Mouse (Mus musculus) liver, postnatal 0 days (tissue): ENCODE results near the gene Inca1. TPM values are rescaled to one million over a fixed set of nuclear protein-coding genes. Genes with fewer than 3 reads are reported as not detected.

Experiments used
- ATAC-seq: fragments of 200-750 bp; cut with Nextera tagmentation; 2 replicates; pipeline ENCODE4 v1.8.0; 2017; ENCODE audit warnings: mild to moderate bottlenecking, moderate library complexity
- DNase-seq: peaks from one replicate; pipeline ENCODE4 v3.0.0-alpha.2; 2016
- H3K27ac ChIP-seq: fragments of 300-500 bp; sonication (generic); 2 replicates; pipeline ENCODE4 v1.5.1; 2014; ENCODE audit warnings: antibody characterized with exemption, moderate library complexity, mild to moderate bottlenecking, low read depth
- H3K27me3 ChIP-seq: fragments of 300-500 bp; sonication (generic); 2 replicates; pipeline ENCODE4 v1.6.1; 2014; ENCODE audit warnings: low read length, control low read depth, mixed read lengths; ENCODE audit not compliant: insufficient read depth
- H3K36me3 ChIP-seq: fragments of 300-500 bp; sonication (generic); replicated peaks from 2 replicates; pipeline ENCODE4 v1.6.1; 2014; ENCODE audit warnings: mild to moderate bottlenecking, control low read depth, low read length, moderate library complexity, mixed read lengths; ENCODE audit not compliant: insufficient read depth
- H3K4me1 ChIP-seq: fragments of 300-500 bp; sonication (generic); 2 replicates; pipeline ENCODE4 v1.6.1; 2014; ENCODE audit warnings: antibody characterized with exemption, mild to moderate bottlenecking, control low read depth; ENCODE audit not compliant: insufficient read depth
- H3K4me2 ChIP-seq: fragments of 300-500 bp; sonication (generic); 2 replicates; pipeline ENCODE4 v1.6.1; 2014; ENCODE audit warnings: low read depth, mild to moderate bottlenecking, low read length, moderate library complexity, mixed read lengths
- H3K4me3 ChIP-seq: fragments of 300-500 bp; sonication (generic); 2 replicates; pipeline ENCODE4 v1.5.1; 2014; ENCODE audit warnings: low read depth, low read length
- H3K9ac ChIP-seq: fragments of 300-500 bp; sonication (generic); replicated peaks from 2 replicates; pipeline ENCODE4 v1.6.1; 2014; ENCODE audit warnings: mild to moderate bottlenecking, moderate library complexity
- H3K9me3 ChIP-seq: fragments of 300-500 bp; sonication (generic); 2 replicates; pipeline ENCODE4 v1.6.1; 2016; ENCODE audit warnings: mild to moderate bottlenecking, control low read depth, low read length, mixed read lengths
- CTCF ChIP-seq: sonication (generic); IDR thresholded peaks from 2 replicates; pipeline ENCODE4 v1.5.1; 2016; ENCODE audit warnings: antibody characterized with exemption, low read depth
- EP300 ChIP-seq: IDR thresholded peaks from 2 replicates; pipeline ENCODE4 v1.6.1; 2016; ENCODE audit warnings: antibody characterized with exemption, low read depth, mild to moderate bottlenecking
- WGBS: fragments of 180-500 bp; shearing (Covaris S2); extraction: QIAGEN DNeasy Blood & Tissue Kit; methylation state at CpG from one replicate; pipeline ENCODE4 v1.1.7; 2014; ENCODE audit not compliant: insufficient replicate concordance; 5-methylcytosine and 5-hydroxymethylcytosine counted together
- polyA plus RNA-seq: library from polyadenylated mRNA; unstranded; fragments of >200 nt; fragmentation: Nextera tagmentation; extraction: Ambion mirVana; gene quantifications from 2 replicates; pipeline ENCODE4 v1.2.1, GENCODE M21; 2015

Gene Inca1
- polyA plus RNA-seq, 1 experiment from 2014 or later: 8.3 TPM

DNA sequence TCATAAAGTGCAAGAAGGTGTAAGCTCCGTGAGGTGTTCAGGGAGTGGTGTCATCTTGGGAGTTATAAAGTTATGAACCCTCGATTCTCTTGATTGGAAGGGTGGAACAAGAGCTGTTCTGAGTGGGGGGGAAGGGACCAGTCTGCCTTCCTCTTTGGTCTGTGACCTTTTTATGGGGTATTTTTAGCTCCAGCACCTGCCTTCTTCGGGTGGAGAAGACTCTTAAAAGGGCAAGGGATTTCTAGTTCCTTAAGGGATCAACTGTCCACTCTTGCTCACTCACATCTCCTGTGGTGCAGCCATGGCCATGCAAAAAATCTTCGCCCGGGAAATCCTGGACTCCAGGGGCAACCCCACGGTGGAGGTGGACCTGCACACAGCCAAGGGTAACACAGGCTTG lies 42.4 kb downstream of the Inca1 start:
- DNase-seq (no peak), ATAC-seq (no peak)
- TF ChIP-seq CTCF (no peak), EP300 (no peak)
- Histone ChIP-seq H3K9ac (no peak overlapping the region), H3K4me2 (no peak overlapping the region), H3K27me3 (no peaks in the 10 kb centered on the region), H3K4me3 (no peak overlapping the region), H3K27ac (no peak overlapping the region), H3K4me1 (peaks cover 22% of the 10 kb centered on the region), H3K36me3 (peaks cover 13% of the 10 kb centered on the region), H3K9me3 (no peaks in the 10 kb centered on the region)
- WGBS: 51% methylated on average over 6 of the region's 6 CpGs

DNA sequence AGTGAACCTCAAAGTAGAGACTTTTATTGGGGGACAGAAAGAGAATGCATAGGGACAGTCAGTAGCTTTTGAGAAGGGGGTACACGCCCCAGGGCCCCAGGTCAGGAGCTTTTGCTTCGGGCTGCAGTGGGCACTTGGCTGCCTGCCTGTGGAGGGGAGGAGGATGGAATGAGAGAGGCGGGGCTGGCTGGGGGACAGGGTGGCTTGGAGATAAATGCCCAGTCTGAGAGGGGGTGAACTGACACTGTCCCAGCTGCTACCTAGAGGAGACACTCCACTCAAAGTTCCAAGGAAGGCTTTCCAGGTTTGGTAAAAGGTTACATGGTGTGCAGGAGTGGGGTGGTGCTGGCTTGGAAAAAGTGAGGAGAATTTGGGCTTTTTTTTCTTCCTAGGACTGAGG lies 43.0 kb downstream of the Inca1 start, which contains the start of gene Eno3:
Gene Eno3, plus strand, starts transcription at position 239 of the 400 bp plus-strand sequence.
- Histone ChIP-seq H3K9me3 (no peaks in the 10 kb centered on the region), H3K9ac (peak within 1 kb of the TSS; percentile 100), H3K36me3 (peaks cover 11% of the 10 kb centered on the region), H3K4me2 (peak within 1 kb of the TSS; percentile 96), H3K4me1 (peaks cover 27% of the 10 kb centered on the region), H3K27me3 (no peaks in the 10 kb centered on the region), H3K4me3 (peak within 1 kb of the TSS; percentile 100), H3K27ac (peak within 1 kb of the TSS; percentile 99)
- DNase-seq (no peak), ATAC-seq (no peak)
- TF ChIP-seq CTCF: no peak
- TF ChIP-seq EP300: no peak
- WGBS: 33% methylated on average over 3 of the region's 3 CpGs

DNA sequence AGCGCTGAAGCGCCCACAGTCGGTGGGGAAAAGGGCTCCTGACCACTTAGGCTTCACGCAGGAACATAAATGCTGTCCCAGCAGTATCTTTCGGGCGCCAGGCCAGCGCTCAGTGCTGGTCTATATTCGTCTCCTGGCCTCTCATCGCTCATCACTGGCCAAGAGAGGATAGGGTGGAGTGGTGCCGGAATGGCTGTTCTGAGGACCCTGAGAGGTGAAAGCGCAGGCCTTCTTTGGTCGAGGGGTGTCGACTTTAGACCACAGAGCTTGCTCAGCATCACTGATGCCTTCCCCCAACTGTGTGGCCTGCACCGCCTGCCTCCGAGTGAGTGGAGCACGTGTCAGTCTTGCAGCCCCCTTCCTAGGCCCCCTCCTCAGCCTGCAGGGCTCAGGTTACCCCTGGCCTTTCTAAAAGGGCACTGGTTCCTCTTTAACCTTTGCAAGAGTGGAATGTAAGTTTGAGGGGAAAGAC lies 43.5 kb downstream of the Inca1 start:
- Histone ChIP-seq H3K9ac (peak overlapping the region; percentile 100; the same call in 1 of the 2 replicates), H3K4me1 (peaks cover 31% of the 10 kb centered on the region)

DNA sequence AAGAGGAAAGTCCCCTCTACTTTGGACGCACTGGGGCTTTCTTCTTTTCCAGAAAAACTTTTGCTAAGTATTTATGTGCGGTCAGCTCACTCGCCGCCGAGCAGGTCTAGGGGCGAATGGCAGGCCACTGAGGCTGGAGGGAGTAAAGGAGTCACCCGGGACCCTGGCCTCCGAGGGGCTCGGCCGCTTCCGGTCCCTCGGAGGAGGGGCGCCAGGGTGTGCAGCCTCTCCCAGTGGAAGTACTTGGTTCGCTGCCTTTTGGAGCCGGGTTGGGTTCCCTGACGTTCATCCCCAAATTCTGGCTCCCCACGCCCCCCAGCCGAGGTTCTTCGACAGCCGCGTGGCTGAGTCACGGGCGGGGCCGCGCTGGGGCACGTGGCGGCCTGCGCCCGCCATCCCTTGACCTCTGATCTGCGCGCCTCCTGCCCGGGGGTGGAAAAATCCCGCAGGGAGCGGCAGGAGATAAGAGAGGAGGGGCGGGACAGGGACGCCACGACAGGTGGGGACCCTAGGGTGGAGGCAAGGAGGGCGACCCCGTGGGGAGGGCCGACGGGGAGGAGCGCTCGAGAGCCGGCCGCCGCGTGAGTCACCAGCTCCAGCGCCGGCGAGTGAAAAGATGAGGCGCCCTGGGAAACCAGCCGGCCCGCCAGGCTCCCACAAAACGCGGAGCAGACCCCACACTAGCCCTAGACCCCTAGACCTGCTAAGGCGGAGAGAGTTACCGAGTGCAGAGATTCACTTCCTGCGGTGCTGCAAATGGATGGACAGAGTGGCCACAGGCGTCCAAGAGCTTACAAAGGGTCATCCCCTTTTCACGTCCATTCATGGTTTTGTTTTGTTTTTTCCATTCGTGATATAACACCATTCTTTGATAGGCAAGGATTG lies 44.1 kb downstream of the Inca1 start:
- Histone ChIP-seq H3K27ac (peak overlapping the region; percentile 99), H3K36me3 (peaks cover 19% of the 10 kb centered on the region), H3K9me3 (no peaks in the 10 kb centered on the region), H3K4me2 (peak overlapping the region; percentile 96), H3K9ac (peak overlapping the region; percentile 100), H3K4me3 (peak overlapping the region; percentile 100), H3K4me1 (peaks cover 38% of the 10 kb centered on the region), H3K27me3 (no peaks in the 10 kb centered on the region)
- ATAC-seq (peak; percentile 16), DNase-seq (peak; percentile 68)
- TF ChIP-seq EP300 (no peak), CTCF (no peak)
- 2% methylated on average over 60 of the region's 61 CpGs for WGBS

More for the DNA sequence above, 43.5 kb downstream of the Inca1 start:
- ATAC-seq (no peak), DNase-seq (no peak)
- 26% methylated on average over 16 of the region's 16 CpGs for WGBS
- H3K36me3 ChIP-seq: peaks cover 12% of the 10 kb centered on the region
- peak overlapping the region; percentile 96 for H3K4me2 ChIP-seq
- TF ChIP-seq EP300: no peak
- no peaks in the 10 kb centered on the region for H3K27me3 ChIP-seq
- peak overlapping the region; percentile 99 for H3K27ac ChIP-seq
- no peaks in the 10 kb centered on the region for H3K9me3 ChIP-seq
- peak overlapping the region; percentile 100 for H3K4me3 ChIP-seq

DNA sequence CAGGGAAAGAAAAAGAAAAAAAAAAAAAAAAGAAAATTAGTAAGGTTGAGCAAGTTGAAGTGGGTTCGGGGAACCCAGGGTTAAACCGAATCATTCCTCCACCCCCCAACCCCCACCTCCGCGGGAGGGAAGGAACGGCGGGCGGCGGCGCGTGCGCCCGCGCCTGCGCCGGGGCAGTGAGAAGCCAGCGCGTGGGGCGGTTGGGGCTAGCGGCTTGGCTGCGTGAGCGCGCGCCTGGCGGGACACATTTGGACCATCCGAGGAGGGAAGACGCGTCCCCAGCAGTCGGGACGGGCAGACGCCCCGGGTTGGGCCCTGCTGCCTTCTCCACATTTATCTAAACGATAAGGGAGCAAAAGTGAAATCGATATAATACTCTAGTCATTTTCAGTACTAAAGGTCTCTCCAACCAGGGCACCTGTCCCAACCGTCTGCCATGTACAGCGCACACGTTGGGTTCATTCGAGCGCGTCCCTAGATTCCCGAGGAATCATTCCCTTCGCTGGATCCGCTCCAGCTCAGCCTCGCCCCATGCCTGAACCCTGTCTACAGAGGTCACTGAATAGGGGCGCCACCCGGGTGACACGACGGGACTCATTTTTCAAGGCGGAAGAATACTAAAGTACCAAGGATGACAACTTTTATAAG lies 44.9 kb downstream of the Inca1 start:
- H3K27me3 ChIP-seq: no peaks in the 10 kb centered on the region
- ATAC-seq (peak; percentile 65), DNase-seq (peak; percentile 86)
- H3K4me3 ChIP-seq: peak overlapping the region; percentile 100
- H3K9me3 ChIP-seq: no peaks in the 10 kb centered on the region
- under 1% methylated on average over 46 of the region's 48 CpGs for WGBS
- H3K27ac ChIP-seq: peak overlapping the region; percentile 99
- H3K36me3 ChIP-seq: peaks cover 26% of the 10 kb centered on the region
- TF ChIP-seq CTCF (no peak), EP300 (peak; percentile 54)
- H3K4me1 ChIP-seq: peaks cover 45% of the 10 kb centered on the region
- peak overlapping the region; percentile 96 for H3K4me2 ChIP-seq
- H3K9ac ChIP-seq: peak overlapping the region; percentile 100

DNA sequence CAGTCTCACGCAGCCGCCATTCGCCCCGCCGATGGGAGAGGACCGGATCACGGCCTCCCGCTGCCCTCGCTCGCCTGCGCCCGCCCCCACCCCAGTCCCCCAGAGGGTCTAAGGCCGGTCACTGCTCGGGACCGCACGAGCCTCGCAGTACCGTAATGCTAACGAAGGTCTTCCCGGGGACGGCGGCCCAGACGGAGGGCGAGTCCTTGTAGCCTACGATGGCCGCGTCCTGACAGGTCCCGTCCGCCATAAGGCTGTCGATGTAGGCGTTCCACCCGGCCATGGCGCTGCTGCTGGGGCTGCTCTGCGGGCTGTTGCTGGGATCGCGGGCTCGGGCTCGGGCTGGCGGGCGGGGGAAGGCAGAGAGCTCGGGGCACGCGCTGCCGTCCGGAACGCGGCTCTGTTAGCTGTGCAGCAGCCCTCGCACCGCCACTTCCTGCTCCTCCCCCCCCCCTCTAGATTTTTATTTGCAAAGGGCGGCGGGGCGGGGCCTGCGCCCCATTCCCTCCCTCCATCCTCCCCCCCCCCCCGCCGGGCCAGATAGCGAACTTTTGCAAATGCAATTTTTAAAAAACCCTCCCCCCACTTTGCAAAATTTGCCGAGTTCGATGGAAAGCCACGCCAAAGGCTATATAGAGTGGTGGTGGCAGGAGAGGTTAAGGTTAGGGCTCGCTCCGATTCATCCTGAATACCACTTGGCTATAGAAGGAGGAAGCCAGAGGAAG lies 45.6 kb downstream of the Inca1 start, which contains the start of gene Pfn1:
Gene Pfn1, minus strand, starts transcription at position 447 of the 725 bp plus-strand sequence.
- peaks cover 52% of the 10 kb centered on the region for H3K4me1 ChIP-seq
- peak within 1 kb of the TSS; percentile 100 for H3K4me3 ChIP-seq
- ATAC-seq: peak; percentile 58
- under 1% methylated on average over 54 of the region's 61 CpGs for WGBS
- peak within 1 kb of the TSS; percentile 99 for H3K27ac ChIP-seq
- H3K27me3 ChIP-seq: no peaks in the 10 kb centered on the region
- H3K4me2 ChIP-seq: peak within 1 kb of the TSS; percentile 96
- peak; percentile 90 for DNase-seq
- H3K36me3 ChIP-seq: peaks cover 33% of the 10 kb centered on the region
- H3K9ac ChIP-seq: peak within 1 kb of the TSS; percentile 100
- H3K9me3 ChIP-seq: no peaks in the 10 kb centered on the region
- TF ChIP-seq CTCF (no peak), EP300 (0 out of 2 replicates have a peak, but pooled peaks have one; percentile 35)
